Comparison of ENCODE assay signal across 16 mouse cellular contexts in genomic region chr4:150586275-150586674, GRCm38 (mm10).
"Had no signal": no experiment of that assay in that cellular context is flagged by ENCODE, and none has a peak within 500 bp of the region (broad histone marks: within the 10 kb centered on the region; RNA-seq: fewer than 3 reads in every experiment).

No protein-coding gene starts in this region.

- H3K4me2 ChIP-seq: hindbrain, embryonic 14.5 days; intestine, embryonic 15.5 days; midbrain, embryonic 11.5 days; stomach, embryonic 15.5 days had no signal

- ATAC-seq: intestine, embryonic 15.5 days; lung, postnatal 0 days; midbrain, embryonic 16.5 days had no signal

- H3K4me3 ChIP-seq: intestine, embryonic 15.5 days; layer of hippocampus, adult 2 months; limb, embryonic 10.5 days; stomach, embryonic 15.5 days had no signal

- H3K36me3 ChIP-seq: intestine, embryonic 15.5 days; stomach, embryonic 15.5 days had no signal

- DNase-seq: kidney, adult 2 months; kidney, postnatal 4 days; lung, adult 18-20 months; lung, postnatal 4 days; right cerebral cortex, postnatal 4 days; thymus, adult 2 months; thymus, postnatal 25 days had no signal

- H3K27me3 ChIP-seq: intestine, embryonic 15.5 days; stomach, embryonic 15.5 days had no signal

- H3K9ac ChIP-seq: hindbrain, embryonic 14.5 days; intestine, embryonic 15.5 days; stomach, embryonic 15.5 days had no signal

- H3K27ac ChIP-seq: intestine, embryonic 15.5 days; kidney, postnatal 0 days; limb, embryonic 10.5 days; stomach, embryonic 15.5 days had no signal

- H3K9me3 ChIP-seq: intestine, embryonic 15.5 days; limb, embryonic 10.5 days; stomach, embryonic 15.5 days had no signal
